Mouse (Mus musculus): Measurements from ENCODE around the gene Dlg2. TPM values are rescaled to one million over a fixed set of nuclear protein-coding genes. Genes with fewer than 3 reads are reported as not detected.

Dlg2 gene
- total and polyA plus RNA-seq, 3 experiments: 0.49 to 0.68 TPM; not detected in 1

DNA sequence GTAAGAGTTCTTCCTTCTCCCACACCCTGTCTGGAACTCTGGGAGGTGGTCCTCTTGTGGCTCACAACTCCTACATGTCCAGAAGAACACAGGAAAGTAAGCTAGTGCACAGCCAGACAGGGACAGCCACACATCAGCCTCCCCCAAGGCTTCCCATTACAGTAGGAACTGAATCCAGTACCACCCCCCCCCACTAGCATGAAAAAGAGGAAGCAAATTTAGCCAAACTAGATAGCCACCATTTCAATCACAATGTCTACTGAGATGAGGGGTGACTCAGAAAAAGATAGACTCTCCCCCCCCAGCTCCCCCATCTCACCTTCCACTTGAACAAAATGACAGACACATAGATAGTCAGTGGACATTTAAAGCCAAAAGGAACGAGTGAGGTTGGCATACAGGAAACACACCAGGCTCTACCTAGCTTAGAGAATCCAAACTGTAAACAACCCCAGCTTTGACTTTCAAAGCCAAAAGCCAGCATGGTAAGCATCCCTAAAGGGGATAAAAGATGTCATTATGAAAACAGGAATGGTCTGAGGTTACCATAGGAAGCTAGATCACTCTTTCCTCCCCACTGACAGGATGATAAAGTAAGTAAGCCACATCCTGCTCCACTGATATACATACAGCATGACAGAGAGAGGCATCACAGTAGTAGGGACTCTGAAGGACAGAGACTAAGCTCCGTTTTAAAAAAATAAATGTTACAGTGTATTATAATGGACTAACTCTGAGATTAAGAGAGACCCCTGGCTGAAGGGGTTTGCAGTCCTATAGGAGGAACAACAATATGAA is 1986.8 kb downstream of the Dlg2 start:
- DNase-seq (ENCODE audit: low spot score) (no peak), ATAC-seq (ENCODE audit: extremely low read depth, insufficient number of reproducible peaks, low FRiP score, poor library complexity, severe bottlenecking) (no peak)
- Histone ChIP-seq H3K27me3 (ENCODE audit: insufficient read depth, low read length) (no peaks in the 10 kb centered on the region), H3K4me3 (ENCODE audit: low read depth, low read length) (no peak overlapping the region), H3K9me3 (replicated peaks) (no peaks in the 10 kb centered on the region), H3K4me1 (ENCODE audit: insufficient read depth, low read depth, low read length) (no peaks in the 10 kb centered on the region), H3K36me3 (replicated peaks) (no peaks in the 10 kb centered on the region)
- TF ChIP-seq GATA1 (IDR thresholded peaks at IDR 0.05; ENCODE audit: borderline replicate concordance, low read length) (no peak), TAL1 (conservative IDR thresholded peaks at IDR 0.05; ENCODE audit: low read depth, low read length) (no peak), GATA2 (IDR thresholded peaks at IDR 0.05; ENCODE audit: borderline replicate concordance, low read depth, low read length) (no peak)

DNA sequence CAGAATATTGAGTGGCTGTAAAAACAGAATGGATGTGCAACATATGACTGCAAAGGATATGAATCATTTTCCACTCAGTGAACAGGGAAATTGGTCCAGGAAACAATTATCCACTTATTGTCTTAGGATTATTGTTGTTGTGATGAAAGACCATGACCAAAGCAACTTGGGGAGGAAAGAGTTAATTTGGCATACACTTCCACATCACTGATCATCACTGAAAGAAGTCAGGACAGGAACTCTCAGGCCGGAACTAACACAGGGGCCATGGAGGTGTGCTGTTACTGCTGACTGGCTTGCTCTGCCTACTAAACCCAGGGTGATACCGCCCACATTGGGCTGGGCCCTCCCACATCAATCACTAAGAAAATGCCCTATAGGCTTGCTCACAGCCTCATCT is 1987.8 kb downstream of the Dlg2 start:
- Histone ChIP-seq H3K36me3 (replicated peaks) (no peaks in the 10 kb centered on the region), H3K27me3 (ENCODE audit: insufficient read depth, low read length) (no peaks in the 10 kb centered on the region), H3K4me1 (ENCODE audit: insufficient read depth, low read depth, low read length) (no peaks in the 10 kb centered on the region), H3K9me3 (replicated peaks) (no peaks in the 10 kb centered on the region), H3K4me3 (ENCODE audit: low read depth, low read length) (no peak overlapping the region)
- no peak for TF ChIP-seq GATA2 (IDR thresholded peaks at IDR 0.05; ENCODE audit: borderline replicate concordance, low read depth, low read length)
- no peak for TF ChIP-seq CTCF (IDR thresholded peaks at IDR 0.05; ENCODE audit: low read depth, low read length)
- no peak for TF ChIP-seq GATA1 (IDR thresholded peaks at IDR 0.05; ENCODE audit: borderline replicate concordance, low read length)
- no peak for TF ChIP-seq POLR2AphosphoS5 (IDR thresholded peaks at IDR 0.05; ENCODE audit: insufficient replicate concordance, low read depth, low read length)
- no peak for TF ChIP-seq TAL1 (conservative IDR thresholded peaks at IDR 0.05; ENCODE audit: low read depth, low read length)
- ATAC-seq (ENCODE audit: extremely low read depth, insufficient number of reproducible peaks, low FRiP score, poor library complexity, severe bottlenecking) (no peak), DNase-seq (ENCODE audit: low spot score) (no peak)

DNA sequence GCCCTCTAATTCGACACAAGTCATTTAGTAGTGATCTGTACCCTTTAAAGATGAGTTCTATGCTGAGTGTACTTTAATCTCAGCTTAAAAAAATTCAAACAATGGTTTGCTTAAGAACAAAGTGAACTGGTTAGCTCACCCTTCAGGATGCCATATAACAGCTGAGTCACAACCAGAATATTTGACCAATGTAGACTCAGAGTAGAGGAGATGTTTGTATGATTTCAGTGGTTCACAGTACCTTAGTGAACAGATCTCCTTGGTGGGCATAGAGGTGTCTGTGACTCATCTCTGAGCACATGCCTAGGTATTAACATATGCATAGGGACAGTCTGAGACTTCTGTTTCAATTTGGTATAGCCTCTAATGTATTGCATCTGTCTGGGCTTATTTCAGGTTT is 2002.7 kb downstream of the Dlg2 start:
- no peak for DNase-seq (ENCODE audit: low spot score)
- no peak overlapping the region for H3K4me3 ChIP-seq (ENCODE audit: low read depth, low read length)
- no peaks in the 10 kb centered on the region for H3K36me3 ChIP-seq (replicated peaks)
- no peaks in the 10 kb centered on the region for H3K9me3 ChIP-seq (replicated peaks)
- TF ChIP-seq TAL1 (conservative IDR thresholded peaks at IDR 0.05; ENCODE audit: low read depth, low read length) (no peak), POLR2AphosphoS5 (IDR thresholded peaks at IDR 0.05; ENCODE audit: insufficient replicate concordance, low read depth, low read length) (no peak), GATA1 (IDR thresholded peaks at IDR 0.05; ENCODE audit: borderline replicate concordance, low read length) (no peak), GATA2 (IDR thresholded peaks at IDR 0.05; ENCODE audit: borderline replicate concordance, low read depth, low read length) (no peak), CTCF (IDR thresholded peaks at IDR 0.05; ENCODE audit: low read depth, low read length) (no peak)
- H3K27me3 ChIP-seq (ENCODE audit: insufficient read depth, low read length): no peaks in the 10 kb centered on the region
- ATAC-seq (ENCODE audit: extremely low read depth, insufficient number of reproducible peaks, low FRiP score, poor library complexity, severe bottlenecking): no peak
- no peaks in the 10 kb centered on the region for H3K4me1 ChIP-seq (ENCODE audit: insufficient read depth, low read depth, low read length)

DNA sequence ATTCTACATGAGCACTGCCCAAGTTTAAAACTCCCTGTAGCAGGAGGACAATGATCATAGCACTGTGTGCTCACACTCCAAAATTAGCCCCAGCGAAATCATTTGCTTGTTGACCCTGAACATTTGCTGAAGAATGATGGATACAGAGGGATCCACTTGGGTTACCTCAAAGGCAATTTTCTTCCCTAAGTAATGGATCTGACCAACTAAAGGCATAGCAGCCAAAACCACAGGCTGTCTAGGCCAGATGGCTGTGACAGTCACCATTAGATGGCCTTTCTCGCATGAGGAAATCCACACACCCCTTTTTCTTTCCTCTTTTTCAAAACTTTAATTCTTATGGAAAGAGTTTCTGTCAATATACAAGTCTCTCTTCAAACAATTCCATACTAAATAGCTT is 2003.3 kb downstream of the Dlg2 start:
- H3K9me3 ChIP-seq (replicated peaks): no peaks in the 10 kb centered on the region
- TF ChIP-seq GATA1 (IDR thresholded peaks at IDR 0.05; ENCODE audit: borderline replicate concordance, low read length) (no peak), GATA2 (IDR thresholded peaks at IDR 0.05; ENCODE audit: borderline replicate concordance, low read depth, low read length) (no peak), TAL1 (conservative IDR thresholded peaks at IDR 0.05; ENCODE audit: low read depth, low read length) (no peak), POLR2AphosphoS5 (IDR thresholded peaks at IDR 0.05; ENCODE audit: insufficient replicate concordance, low read depth, low read length) (no peak), CTCF (IDR thresholded peaks at IDR 0.05; ENCODE audit: low read depth, low read length) (no peak)
- no peak for ATAC-seq (ENCODE audit: extremely low read depth, insufficient number of reproducible peaks, low FRiP score, poor library complexity, severe bottlenecking)
- H3K4me3 ChIP-seq (ENCODE audit: low read depth, low read length): no peak overlapping the region
- H3K36me3 ChIP-seq (replicated peaks): no peaks in the 10 kb centered on the region
- no peak for DNase-seq (ENCODE audit: low spot score)
- H3K27me3 ChIP-seq (ENCODE audit: insufficient read depth, low read length): no peaks in the 10 kb centered on the region
- no peaks in the 10 kb centered on the region for H3K4me1 ChIP-seq (ENCODE audit: insufficient read depth, low read depth, low read length)

DNA sequence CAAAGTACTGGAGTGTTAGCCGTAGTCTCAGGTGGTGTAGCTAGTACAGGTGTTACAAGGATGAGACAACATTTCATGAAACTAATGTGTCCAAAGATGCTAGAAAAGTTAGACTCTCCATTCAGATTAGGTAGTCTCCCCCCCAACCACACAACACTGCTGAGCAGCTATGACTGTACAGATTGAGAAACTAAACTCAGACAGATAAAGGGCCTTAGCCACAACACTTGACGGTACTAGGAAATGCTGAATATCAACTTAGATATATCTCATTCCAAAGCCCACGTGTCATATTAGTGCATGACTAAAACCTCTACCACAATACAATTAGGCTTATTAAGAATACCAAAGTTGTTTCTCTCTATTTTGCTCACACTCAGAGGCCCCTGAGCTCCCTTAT is 2006.9 kb downstream of the Dlg2 start:
- ATAC-seq (ENCODE audit: extremely low read depth, insufficient number of reproducible peaks, low FRiP score, poor library complexity, severe bottlenecking): no peak
- no peaks in the 10 kb centered on the region for H3K36me3 ChIP-seq (replicated peaks)
- no peaks in the 10 kb centered on the region for H3K9me3 ChIP-seq (replicated peaks)
- H3K27me3 ChIP-seq (ENCODE audit: insufficient read depth, low read length): no peaks in the 10 kb centered on the region
- no peak for DNase-seq (ENCODE audit: low spot score)
- TF ChIP-seq POLR2AphosphoS5 (IDR thresholded peaks at IDR 0.05; ENCODE audit: insufficient replicate concordance, low read depth, low read length) (no peak), TAL1 (conservative IDR thresholded peaks at IDR 0.05; ENCODE audit: low read depth, low read length) (no peak), GATA1 (IDR thresholded peaks at IDR 0.05; ENCODE audit: borderline replicate concordance, low read length) (no peak), GATA2 (IDR thresholded peaks at IDR 0.05; ENCODE audit: borderline replicate concordance, low read depth, low read length) (no peak), CTCF (IDR thresholded peaks at IDR 0.05; ENCODE audit: low read depth, low read length) (no peak)
- no peaks in the 10 kb centered on the region for H3K4me1 ChIP-seq (ENCODE audit: insufficient read depth, low read depth, low read length)
- H3K4me3 ChIP-seq (ENCODE audit: low read depth, low read length): no peak overlapping the region

DNA sequence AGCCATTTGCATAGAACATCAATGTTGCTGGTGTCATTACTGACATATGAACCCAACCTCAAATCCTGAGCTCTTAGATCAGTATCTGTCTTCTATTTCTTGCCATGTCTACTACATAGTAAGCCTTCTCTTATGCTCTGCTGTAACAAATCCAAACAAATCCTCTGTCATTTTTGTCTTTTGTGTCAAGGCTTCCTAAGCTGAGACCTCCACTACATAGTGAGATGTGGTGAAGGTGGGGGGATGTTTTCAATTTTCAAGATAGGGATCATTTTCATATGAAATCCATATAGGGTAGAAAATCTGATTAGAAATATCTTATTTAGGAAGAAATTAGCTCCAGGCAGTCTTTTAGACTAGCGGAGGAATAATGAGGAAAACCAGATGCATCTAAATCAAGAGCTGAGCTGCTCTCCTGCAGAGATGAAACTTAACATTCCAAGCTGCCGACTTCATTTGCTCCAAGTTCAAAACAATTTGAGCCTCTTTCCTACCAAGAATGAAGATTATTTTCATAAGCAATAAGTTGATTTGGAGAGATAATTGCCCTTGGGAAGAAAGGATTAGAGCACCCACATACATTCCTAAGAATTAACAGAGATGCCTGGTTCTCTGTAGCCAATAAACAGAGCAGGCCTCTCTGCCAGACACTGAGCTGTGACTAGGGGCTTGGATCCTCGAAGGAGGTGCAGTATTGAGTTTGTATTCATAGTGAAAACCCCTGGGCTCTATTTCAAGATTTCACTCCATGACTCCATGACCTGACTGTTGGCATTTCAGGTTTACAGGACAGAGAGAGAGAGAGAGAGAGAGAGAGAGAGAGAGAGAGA is 2009.6 kb downstream of the Dlg2 start:
- no peaks in the 10 kb centered on the region for H3K27me3 ChIP-seq (ENCODE audit: insufficient read depth, low read length)
- ATAC-seq (ENCODE audit: extremely low read depth, insufficient number of reproducible peaks, low FRiP score, poor library complexity, severe bottlenecking): no peak
- DNase-seq (ENCODE audit: low spot score): no peak
- no peaks in the 10 kb centered on the region for H3K36me3 ChIP-seq (replicated peaks)
- H3K4me3 ChIP-seq (ENCODE audit: low read depth, low read length): no peak overlapping the region
- H3K9me3 ChIP-seq (replicated peaks): no peaks in the 10 kb centered on the region
- no peak for TF ChIP-seq CTCF (IDR thresholded peaks at IDR 0.05; ENCODE audit: low read depth, low read length)
- no peak for TF ChIP-seq GATA2 (IDR thresholded peaks at IDR 0.05; ENCODE audit: borderline replicate concordance, low read depth, low read length)
- no peak for TF ChIP-seq GATA1 (IDR thresholded peaks at IDR 0.05; ENCODE audit: borderline replicate concordance, low read length)
- TF ChIP-seq TAL1 (conservative IDR thresholded peaks at IDR 0.05; ENCODE audit: low read depth, low read length): no peak
- TF ChIP-seq POLR2AphosphoS5 (IDR thresholded peaks at IDR 0.05; ENCODE audit: insufficient replicate concordance, low read depth, low read length): no peak
- no peaks in the 10 kb centered on the region for H3K4me1 ChIP-seq (ENCODE audit: insufficient read depth, low read depth, low read length)

Measured in G1E (cell line).